Mouse (Mus musculus) thymus, postnatal 25 days (tissue): ENCODE data around the gene Bms1.

Experiments
- DNase-seq: peaks from one replicate; pipeline ENCODE4 v3.0.0; 2022

The Bms1 gene

GRCm38 (mm10) chr6:118365781-118366180 is 53.5 kb downstream of the Bms1 start:
- DNase-seq: no peak

GRCm38 (mm10) chr6:118350342-118350741 is 68.9 kb downstream of the Bms1 start:
- no peak for DNase-seq

- no peak for DNase-seq
Measured at GRCm38 (mm10) chr6:118348186-118348585, 71.1 kb downstream of the Bms1 start.

GRCm38 (mm10) chr6:118347291-118347690 is 72.0 kb downstream of the Bms1 start:
- DNase-seq: no peak

GRCm38 (mm10) chr6:118341861-118342485 is 77.3 kb downstream of the Bms1 start:
- DNase-seq: no peak

GRCm38 (mm10) chr6:118337660-118338059 is 81.6 kb downstream of the Bms1 start:
- no peak for DNase-seq

- DNase-seq: no peak
Measured at GRCm38 (mm10) chr6:118336541-118337480, 82.5 kb downstream of the Bms1 start.

- DNase-seq: no peak
Measured at GRCm38 (mm10) chr6:118335934-118336450, 83.3 kb downstream of the Bms1 start.

GRCm38 (mm10) chr6:118333861-118334260 is 85.4 kb downstream of the Bms1 start:
- no peak for DNase-seq
